ENCODE assay signal across 9 mouse cellular contexts in the genomic region with DNA sequence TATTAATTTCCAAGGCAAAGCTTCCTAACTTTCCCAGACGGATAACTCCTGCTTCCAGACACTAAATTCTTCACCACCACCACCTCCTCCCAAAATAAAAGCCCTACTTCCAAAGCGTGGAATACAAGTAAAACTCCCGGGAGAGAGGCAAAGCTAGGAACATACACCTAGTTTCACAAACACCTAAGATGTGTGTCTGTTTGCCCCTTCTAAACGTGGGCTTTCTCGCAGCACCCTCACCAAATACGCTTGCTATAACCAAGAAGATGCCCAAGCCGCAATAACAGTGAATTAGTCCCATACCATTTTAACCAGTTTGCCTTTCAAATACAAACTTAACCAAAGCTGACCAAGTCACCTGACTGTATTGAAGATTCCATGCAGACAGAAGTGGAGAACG. TPM values are rescaled to one million over a fixed set of nuclear protein-coding genes. Genes with fewer than 3 reads are reported as not detected.
DNase-seq lines count a peak whose midpoint lies in the region; ATAC-seq and TF ChIP-seq lines count a peak whose summit lies in the region.
"Had no signal": no experiment of that assay in that cellular context is flagged by ENCODE, and none has a peak within 500 bp of the region (broad histone marks: within the 10 kb centered on the region; RNA-seq: fewer than 3 reads in every experiment).

No protein-coding gene starts in this region.

- intact Hi-C loops in heart, postnatal 10 days (cut with DNase I) = loop anchor here (5.0 kb wide), 2 partner anchors 200 to 280 kb away; no protein-coding TSS in a partner anchor
- intact Hi-C loops in left cerebral cortex, postnatal 4 days (cut with DNase I) = loop anchor here (5.0 to 10.0 kb wide), 3 partner anchors 148 to 305 kb away; partner anchors contain the start of gene Bend3

- no peak for ATAC-seq in heart, embryonic 15.5 days (replicated peaks; ENCODE audit: insufficient number of reproducible peaks, insufficient read depth, low FRiP score, low read depth)
- ATAC-seq in intestine, postnatal 0 days = no peak
- ATAC-seq in neural tube, embryonic 12.5 days (ENCODE audit: low FRiP score, low read depth) = no peak

- H3K27ac ChIP-seq in heart, embryonic 15.5 days = no peak overlapping the region
- no peak overlapping the region for H3K27ac ChIP-seq in embryonic fibroblast, embryonic 13.5 days (ENCODE audit: insufficient read depth, low read length)
- no peak overlapping the region for H3K27ac ChIP-seq in intestine, postnatal 0 days (ENCODE audit: low read depth, low read length)
- H3K27ac ChIP-seq in neural tube, embryonic 12.5 days = no peak overlapping the region

- peaks cover 21% of the 10 kb centered on the region for H3K4me1 ChIP-seq in heart, embryonic 15.5 days (replicated peaks)
- no peaks in the 10 kb centered on the region; the same call in 1 of the 2 replicates for H3K4me1 ChIP-seq in embryonic fibroblast, embryonic 13.5 days (ENCODE audit: control insufficient read depth, insufficient read depth, low read length)
- no peaks in the 10 kb centered on the region for H3K4me1 ChIP-seq in intestine, postnatal 0 days (replicated peaks; ENCODE audit: control insufficient read depth, insufficient read depth, low read length)
- peaks cover 35% of the 10 kb centered on the region; the same call in 1 of the 2 replicates for H3K4me1 ChIP-seq in neural tube, embryonic 12.5 days

- no peak for TF ChIP-seq POLR2A in embryonic fibroblast, embryonic 13.5 days (IDR thresholded peaks at IDR 0.05; ENCODE audit: low read depth, low read length)

- TF ChIP-seq CTCF in embryonic fibroblast, embryonic 13.5 days (IDR thresholded peaks at IDR 0.05; ENCODE audit: borderline replicate concordance, insufficient read depth, low read length) = no peak
- no peak for TF ChIP-seq CTCF in intestine, postnatal 0 days (IDR thresholded peaks at IDR 0.05; ENCODE audit: low read depth)

- DNase-seq in heart, postnatal 10 days = no peak
- DNase-seq in spleen, postnatal 36 days (ENCODE audit: low spot score in 2 of 2) = no peak
- no peak for DNase-seq in left cerebral cortex, postnatal 4 days
- DNase-seq in thymus, postnatal 10 days (ENCODE audit: low spot score in 2 of 2) = no peak

- no peaks in the 10 kb centered on the region for H3K9me3 ChIP-seq in heart, embryonic 15.5 days (replicated peaks)
- H3K9me3 ChIP-seq in intestine, postnatal 0 days (ENCODE audit: control insufficient read depth) = no peaks in the 10 kb centered on the region
- no peaks in the 10 kb centered on the region for H3K9me3 ChIP-seq in neural tube, embryonic 12.5 days

- H3K27me3 ChIP-seq in heart, embryonic 15.5 days = peaks cover 25% of the 10 kb centered on the region
- H3K27me3 ChIP-seq in intestine, postnatal 0 days (replicated peaks; ENCODE audit: control insufficient read depth, insufficient read depth, low read length) = peaks cover 67% of the 10 kb centered on the region
- H3K27me3 ChIP-seq in neural tube, embryonic 12.5 days (replicated peaks) = peaks cover 9% of the 10 kb centered on the region; the same call in 1 of the 2 replicates
- H3K27me3 ChIP-seq: CH12.LX had no signal

- H3K4me3 ChIP-seq in heart, embryonic 15.5 days = peak overlapping the region; percentile 92
- peak overlapping the region; percentile 69 for H3K4me3 ChIP-seq in embryonic fibroblast, embryonic 13.5 days (ENCODE audit: insufficient read depth, low read length)
- H3K4me3 ChIP-seq in intestine, postnatal 0 days (ENCODE audit: low read depth, low read length) = peak overlapping the region; percentile 78
- H3K4me3 ChIP-seq in neural tube, embryonic 12.5 days = peak overlapping the region; percentile 85

- WGBS in heart, embryonic 15.5 days = 13% methylated on average over 8 of the region's 8 CpGs
- WGBS in intestine, postnatal 0 days = 11% methylated on average over 8 of the region's 8 CpGs
- WGBS in neural tube, embryonic 12.5 days = 3% methylated on average over 8 of the region's 8 CpGs

- H3K9ac ChIP-seq in heart, embryonic 15.5 days = no peak overlapping the region
- H3K9ac ChIP-seq in intestine, postnatal 0 days (ENCODE audit: low read depth, low read length) = no peak overlapping the region
- peak overlapping the region; percentile 94 for H3K9ac ChIP-seq in neural tube, embryonic 12.5 days

- H3K36me3 ChIP-seq in heart, embryonic 15.5 days = no peaks in the 10 kb centered on the region
- H3K36me3 ChIP-seq in intestine, postnatal 0 days (ENCODE audit: control insufficient read depth, insufficient read depth) = no peaks in the 10 kb centered on the region
- no peaks in the 10 kb centered on the region for H3K36me3 ChIP-seq in neural tube, embryonic 12.5 days

- H3K4me2 ChIP-seq in heart, embryonic 15.5 days = peak overlapping the region; percentile 92
- peak overlapping the region; percentile 96 for H3K4me2 ChIP-seq in intestine, postnatal 0 days (replicated peaks; ENCODE audit: low read depth)
- peak overlapping the region; percentile 90 for H3K4me2 ChIP-seq in neural tube, embryonic 12.5 days (replicated peaks)

RNA-seq across cellular contexts. Expression of gene Sobp, which starts 1.8 kb away (rescaled TPM):
- polyA plus RNA-seq in heart, embryonic 15.5 days (2015; fragmentation: Nextera tagmentation; extraction: Ambion mirVana) = 1.9 and 2.1 TPM in 2 replicates
- total RNA-seq in heart, postnatal 10 days (2021) = 10 to 100 TPM; 12.0 to 15.4 TPM
- 1.6 and 2.6 TPM in 2 replicates for polyA plus RNA-seq in embryonic fibroblast, embryonic 13.5 days (2011; ENCODE audit: insufficient read length, low read depth, missing spikeins)
- 0.86 and 0.99 TPM in 2 replicates for polyA plus RNA-seq in intestine, postnatal 0 days (2015; fragmentation: Nextera tagmentation; extraction: Ambion mirVana)
- 6.1 and 7.5 TPM in 2 replicates for polyA plus RNA-seq in neural tube, embryonic 12.5 days (2016; fragmentation: Nextera tagmentation; extraction: Ambion mirVana)
- 100 to 1,000 TPM; 130 to 133 TPM for total RNA-seq in left cerebral cortex, postnatal 4 days (2021)

RNA-seq across cellular contexts. Expression of gene 9030612E09Rik, which starts 1.9 kb away (rescaled TPM):
- polyA plus RNA-seq in heart, embryonic 15.5 days (2015; fragmentation: Nextera tagmentation; extraction: Ambion mirVana) = 0.76 and 0.79 TPM in 2 replicates
- total RNA-seq in heart, postnatal 10 days (2021) = 1 to 10 TPM; 1.6 to 2.3 TPM
- 0.28 TPM in 1 of 2 replicates, not detected in the other for polyA plus RNA-seq in embryonic fibroblast, embryonic 13.5 days (2011; ENCODE audit: insufficient read length, low read depth, missing spikeins)
- 0.14 and 0.26 TPM in 2 replicates for polyA plus RNA-seq in intestine, postnatal 0 days (2015; fragmentation: Nextera tagmentation; extraction: Ambion mirVana)
- polyA plus RNA-seq in neural tube, embryonic 12.5 days (2016; fragmentation: Nextera tagmentation; extraction: Ambion mirVana) = 1.9 and 2.5 TPM in 2 replicates
- 1 to 10 TPM; 1.7 to 3.0 TPM for total RNA-seq in left cerebral cortex, postnatal 4 days (2021)

RNA-seq across cellular contexts. Expression of gene Pdss2, which starts 48.7 kb away (rescaled TPM):
- 13.2 and 13.3 TPM in 2 replicates for polyA plus RNA-seq in heart, embryonic 15.5 days (2015; fragmentation: Nextera tagmentation; extraction: Ambion mirVana)
- 10 to 100 TPM; 21.7 to 24.7 TPM for total RNA-seq in heart, postnatal 10 days (2021)
- 7.1 and 10.9 TPM in 2 replicates for polyA plus RNA-seq in embryonic fibroblast, embryonic 13.5 days (2011; ENCODE audit: insufficient read length, low read depth, missing spikeins)
- polyA plus RNA-seq in intestine, postnatal 0 days (2015; fragmentation: Nextera tagmentation; extraction: Ambion mirVana) = 7.8 and 8.0 TPM in 2 replicates
- polyA plus RNA-seq in neural tube, embryonic 12.5 days (2016; fragmentation: Nextera tagmentation; extraction: Ambion mirVana) = 13.6 and 13.9 TPM in 2 replicates
- 10 to 100 TPM; 19.5 to 21.5 TPM for total RNA-seq in left cerebral cortex, postnatal 4 days (2021)
